Mouse (Mus musculus): ENCODE data around the gene Cecr2. TPM values are rescaled to one million over a fixed set of nuclear protein-coding genes. Genes with fewer than 3 reads are reported as not detected.

Cecr2 gene
- polyA plus RNA-seq, 1 experiment from 2014 or later, result 3.2 TPM

- Histone ChIP-seq H3K9ac (no peak overlapping the region), H3K36me3 (no peaks in the 10 kb centered on the region), H3K4me1 (no peaks in the 10 kb centered on the region), H3K4me2 (no peak overlapping the region), H3K27ac (no peak overlapping the region), H3K9me3 (no peaks in the 10 kb centered on the region), H3K27me3 (no peaks in the 10 kb centered on the region), H3K4me3 (no peak overlapping the region)
- 46% methylated on average over 3 of the region's 3 CpGs for WGBS
- no peak for ATAC-seq (ENCODE audit: borderline replicate concordance, extremely low read depth, low FRiP score, low TSS enrichment)
Measured at GRCm38 (mm10) chr6:120778226-120778625, 112.1 kb downstream of the Cecr2 start.

GRCm38 (mm10) chr6:120782948-120783347 is 116.8 kb downstream of the Cecr2 start:
- Histone ChIP-seq H3K4me2 (no peak overlapping the region), H3K4me3 (no peak overlapping the region), H3K4me1 (no peaks in the 10 kb centered on the region), H3K36me3 (no peaks in the 10 kb centered on the region), H3K27ac (no peak overlapping the region), H3K9me3 (no peaks in the 10 kb centered on the region), H3K9ac (no peak overlapping the region), H3K27me3 (no peaks in the 10 kb centered on the region)
- ATAC-seq (ENCODE audit: borderline replicate concordance, extremely low read depth, low FRiP score, low TSS enrichment), result no peak
- 71% methylated on average over 2 of the region's 2 CpGs for WGBS

GRCm38 (mm10) chr6:120784351-120784750 is 118.2 kb downstream of the Cecr2 start:
- Histone ChIP-seq H3K36me3 (no peaks in the 10 kb centered on the region), H3K27ac (no peak overlapping the region), H3K4me1 (no peaks in the 10 kb centered on the region), H3K9ac (no peak overlapping the region), H3K4me3 (no peak overlapping the region), H3K27me3 (no peaks in the 10 kb centered on the region), H3K4me2 (no peak overlapping the region), H3K9me3 (no peaks in the 10 kb centered on the region)
- ATAC-seq (ENCODE audit: borderline replicate concordance, extremely low read depth, low FRiP score, low TSS enrichment), result no peak
- WGBS, result 64% methylated on average over 7 of the region's 7 CpGs

- ATAC-seq (ENCODE audit: borderline replicate concordance, extremely low read depth, low FRiP score, low TSS enrichment), result no peak
- no peak overlapping the region for H3K4me2 ChIP-seq
Measured at GRCm38 (mm10) chr6:120788068-120788607, 122.0 kb downstream of the Cecr2 start.

GRCm38 (mm10) chr6:120788904-120789303 is 122.7 kb downstream of the Cecr2 start:
- H3K4me3 ChIP-seq, result no peak overlapping the region
- ATAC-seq (ENCODE audit: borderline replicate concordance, extremely low read depth, low FRiP score, low TSS enrichment), result no peak
- H3K27me3 ChIP-seq, result no peaks in the 10 kb centered on the region
- no peak overlapping the region for H3K27ac ChIP-seq
- no peak overlapping the region for H3K9ac ChIP-seq
- no peak overlapping the region for H3K4me2 ChIP-seq
- H3K9me3 ChIP-seq, result no peaks in the 10 kb centered on the region
- no peaks in the 10 kb centered on the region for H3K4me1 ChIP-seq
- peaks cover 10% of the 10 kb centered on the region for H3K36me3 ChIP-seq

More at GRCm38 (mm10) chr6:120788068-120788607, 122.0 kb downstream of the Cecr2 start:
- no peaks in the 10 kb centered on the region for H3K27me3 ChIP-seq
- no peak overlapping the region for H3K27ac ChIP-seq
- no peak overlapping the region for H3K4me3 ChIP-seq
- H3K36me3 ChIP-seq, result peaks cover 3% of the 10 kb centered on the region
- 60% methylated on average over 5 of the region's 5 CpGs for WGBS
- H3K9ac ChIP-seq, result no peak overlapping the region
- no peaks in the 10 kb centered on the region for H3K4me1 ChIP-seq
- H3K9me3 ChIP-seq, result no peaks in the 10 kb centered on the region

- 80% methylated on average over 11 of the region's 11 CpGs for WGBS
Measured at GRCm38 (mm10) chr6:120790153-120790552, 124.0 kb downstream of the Cecr2 start.

GRCm38 (mm10) chr6:120790717-120791116 is 124.5 kb downstream of the Cecr2 start:
- Histone ChIP-seq H3K4me2 (no peak overlapping the region), H3K36me3 (peaks cover 26% of the 10 kb centered on the region), H3K4me3 (no peak overlapping the region), H3K9ac (no peak overlapping the region), H3K9me3 (no peaks in the 10 kb centered on the region), H3K27me3 (no peaks in the 10 kb centered on the region), H3K4me1 (no peaks in the 10 kb centered on the region), H3K27ac (no peak overlapping the region)
- ATAC-seq (ENCODE audit: borderline replicate concordance, extremely low read depth, low FRiP score, low TSS enrichment), result no peak
- WGBS, result 49% methylated on average over 5 of the region's 5 CpGs

More at GRCm38 (mm10) chr6:120790153-120790552, 124.0 kb downstream of the Cecr2 start:
- no peak overlapping the region for H3K4me3 ChIP-seq
- peaks cover 21% of the 10 kb centered on the region for H3K36me3 ChIP-seq
- no peaks in the 10 kb centered on the region for H3K4me1 ChIP-seq
- no peaks in the 10 kb centered on the region for H3K9me3 ChIP-seq
- H3K9ac ChIP-seq, result no peak overlapping the region
- no peak overlapping the region for H3K27ac ChIP-seq
- H3K4me2 ChIP-seq, result no peak overlapping the region
- no peak; the same call in 1 of the 2 replicates for ATAC-seq (ENCODE audit: borderline replicate concordance, extremely low read depth, low FRiP score, low TSS enrichment)
- no peaks in the 10 kb centered on the region for H3K27me3 ChIP-seq

- no peak for ATAC-seq (ENCODE audit: borderline replicate concordance, extremely low read depth, low FRiP score, low TSS enrichment)
- Histone ChIP-seq H3K4me2 (no peak overlapping the region), H3K36me3 (peaks cover 47% of the 10 kb centered on the region), H3K4me1 (no peaks in the 10 kb centered on the region), H3K9ac (no peak overlapping the region), H3K27ac (no peak overlapping the region), H3K9me3 (no peaks in the 10 kb centered on the region), H3K4me3 (no peak overlapping the region), H3K27me3 (no peaks in the 10 kb centered on the region)
- WGBS, result 81% methylated on average over 8 of the region's 8 CpGs
Measured at GRCm38 (mm10) chr6:120792947-120793346, 126.8 kb downstream of the Cecr2 start.

GRCm38 (mm10) chr6:120795422-120796086 is 129.4 kb downstream of the Cecr2 start:
- Histone ChIP-seq H3K4me1 (no peaks in the 10 kb centered on the region), H3K36me3 (peaks cover 71% of the 10 kb centered on the region), H3K4me3 (no peak overlapping the region), H3K27ac (no peak overlapping the region), H3K4me2 (no peak overlapping the region), H3K27me3 (no peaks in the 10 kb centered on the region), H3K9ac (no peak overlapping the region), H3K9me3 (no peaks in the 10 kb centered on the region)
- WGBS, result 72% methylated on average over 5 of the region's 5 CpGs
- ATAC-seq (ENCODE audit: borderline replicate concordance, extremely low read depth, low FRiP score, low TSS enrichment), result no peak

GRCm38 (mm10) chr6:120796111-120796510 is 129.9 kb downstream of the Cecr2 start:
- Histone ChIP-seq H3K4me3 (no peak overlapping the region), H3K27me3 (no peaks in the 10 kb centered on the region), H3K4me1 (no peaks in the 10 kb centered on the region), H3K9ac (no peak overlapping the region), H3K4me2 (no peak overlapping the region), H3K36me3 (peaks cover 76% of the 10 kb centered on the region), H3K9me3 (no peaks in the 10 kb centered on the region), H3K27ac (no peak overlapping the region)
- ATAC-seq (ENCODE audit: borderline replicate concordance, extremely low read depth, low FRiP score, low TSS enrichment), result no peak
- WGBS, result 90% methylated on average over 2 of the region's 2 CpGs

- Histone ChIP-seq H3K27me3 (no peaks in the 10 kb centered on the region), H3K9ac (no peak overlapping the region), H3K36me3 (peaks cover 91% of the 10 kb centered on the region), H3K4me1 (no peaks in the 10 kb centered on the region), H3K4me2 (no peak overlapping the region), H3K9me3 (no peaks in the 10 kb centered on the region), H3K27ac (no peak overlapping the region), H3K4me3 (no peak overlapping the region)
- WGBS, result 89% methylated on average over 7 of the region's 7 CpGs
- ATAC-seq (ENCODE audit: borderline replicate concordance, extremely low read depth, low FRiP score, low TSS enrichment), result no peak
Measured at GRCm38 (mm10) chr6:120798019-120798418, 131.8 kb downstream of the Cecr2 start.

- H3K4me3 ChIP-seq, result no peak overlapping the region
- no peak overlapping the region for H3K27ac ChIP-seq
- no peaks in the 10 kb centered on the region for H3K9me3 ChIP-seq
- no peak overlapping the region for H3K4me2 ChIP-seq
- H3K9ac ChIP-seq, result no peak overlapping the region
- no peaks in the 10 kb centered on the region for H3K4me1 ChIP-seq
- ATAC-seq (ENCODE audit: borderline replicate concordance, extremely low read depth, low FRiP score, low TSS enrichment), result no peak
- 78% methylated on average over 4 of the region's 4 CpGs for WGBS
- H3K27me3 ChIP-seq, result no peaks in the 10 kb centered on the region
- H3K36me3 ChIP-seq, result peaks cover 91% of the 10 kb centered on the region
Measured at GRCm38 (mm10) chr6:120798905-120799304, 132.7 kb downstream of the Cecr2 start.

All from lung, embryonic 15.5 days (tissue).